Mouse (Mus musculus): Measurements from ENCODE around the gene Met.

The Met gene

DNA sequence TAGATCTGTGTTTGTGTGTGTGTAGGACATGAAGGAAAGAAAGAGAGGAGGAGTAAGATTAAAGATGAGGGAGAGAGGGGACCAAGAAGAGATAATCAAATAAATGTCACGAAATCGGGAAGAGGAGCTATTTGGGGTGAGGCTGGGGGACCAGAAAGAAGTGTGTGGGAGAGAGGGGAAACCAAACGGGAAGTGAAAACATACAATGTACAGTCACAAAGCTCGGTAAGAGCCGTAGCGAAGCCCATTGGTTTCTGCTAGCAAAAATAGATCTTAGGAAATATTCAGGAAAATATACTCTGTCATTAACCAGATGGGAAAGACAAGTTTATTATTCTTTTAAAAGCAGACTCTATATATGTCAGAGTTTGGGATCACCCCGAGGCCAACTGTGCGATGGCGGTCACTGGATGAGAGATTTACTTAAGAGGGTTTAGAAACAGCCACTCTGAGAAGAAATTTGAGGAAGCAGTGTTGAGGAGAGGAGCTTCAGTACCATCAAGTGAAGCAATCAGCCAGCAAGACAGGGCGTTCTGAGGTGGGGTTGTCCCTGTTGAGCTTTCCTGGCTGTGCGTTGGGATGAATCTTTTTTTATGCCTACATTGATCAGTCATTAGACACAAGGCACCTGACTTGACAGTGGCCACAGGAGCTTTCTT is 147.9 kb downstream of the Met start:
- DNase-seq (ENCODE audit: low spot score), result no peak

- no peak for DNase-seq (ENCODE audit: low spot score)
Measured at GRCm38 (mm10) chr6:17612652-17613051, 149.1 kb downstream of the Met start.

GRCm38 (mm10) chr6:17620823-17621222 is 157.2 kb downstream of the Met start:
- no peak for DNase-seq (ENCODE audit: low spot score)

DNA sequence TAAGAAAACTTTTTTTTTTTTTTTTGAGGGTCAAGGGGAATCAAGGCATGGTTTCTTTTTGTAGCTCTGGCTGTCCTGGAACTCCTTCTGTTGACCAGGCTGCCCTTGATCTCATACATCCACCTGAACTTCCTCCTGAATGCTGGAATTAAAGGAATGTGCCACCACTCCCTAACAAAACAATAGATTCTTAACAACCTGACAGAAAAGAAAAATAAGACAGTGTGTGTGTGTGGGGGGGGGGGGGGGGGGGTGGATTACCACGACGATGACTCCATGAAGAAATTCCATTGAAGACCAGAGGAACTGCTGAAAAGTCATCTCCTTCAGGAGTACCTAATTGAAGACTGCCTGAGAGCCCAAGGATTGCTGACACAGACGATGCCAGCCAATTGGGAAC is 157.8 kb downstream of the Met start:
- DNase-seq (ENCODE audit: low spot score), result no peak

Measured in c-Kit-positive CD71-positive TER-119-positive erythroid progenitor cells, embryonic 14.5 days (primary cell).